Mouse (Mus musculus) limb, embryonic 12.5 days (tissue): ENCODE data around the gene Zbtb17. TPM values are rescaled to one million over a fixed set of nuclear protein-coding genes. Genes with fewer than 3 reads are reported as not detected.

Experiments
- ATAC-seq: fragments of 200-750 bp; cut with Nextera tagmentation; 2 replicates; pipeline ENCODE4 v1.8.0; 2017; ENCODE audit warnings: low read depth, moderate TSS enrichment; ENCODE audit not compliant: insufficient number of reproducible peaks, insufficient read depth, low FRiP score, low TSS enrichment
- H3K27ac ChIP-seq: fragments of 300-500 bp; sonication (generic); 2 replicates; pipeline ENCODE4 v1.5.1; 2016; ENCODE audit warnings: mild to moderate bottlenecking, moderate library complexity
- H3K27me3 ChIP-seq: fragments of 300-500 bp; sonication (generic); 2 replicates; pipeline ENCODE4 v1.6.1; 2016; ENCODE audit warnings: mild to moderate bottlenecking, moderate library complexity
- H3K36me3 ChIP-seq: fragments of 300-500 bp; sonication (generic); 2 replicates; pipeline ENCODE4 v1.6.1; 2016; ENCODE audit warnings: mild to moderate bottlenecking, moderate library complexity
- H3K4me1 ChIP-seq: fragments of 300-500 bp; sonication (generic); replicated peaks from 2 replicates; pipeline ENCODE4 v1.6.1; 2016
- H3K4me2 ChIP-seq: fragments of 300-500 bp; sonication (generic); 2 replicates; pipeline ENCODE4 v1.6.1; 2016; ENCODE audit warnings: mild to moderate bottlenecking, moderate library complexity
- H3K4me3 ChIP-seq: fragments of 300-500 bp; sonication (generic); replicated peaks from 2 replicates; pipeline ENCODE4 v1.5.1; 2016; ENCODE audit warnings: mild to moderate bottlenecking
- H3K9ac ChIP-seq: fragments of 300-500 bp; sonication (generic); replicated peaks from 2 replicates; pipeline ENCODE4 v1.6.1; 2016; ENCODE audit warnings: mild to moderate bottlenecking, moderate library complexity
- H3K9me3 ChIP-seq: fragments of 300-500 bp; sonication (generic); 2 replicates; pipeline ENCODE4 v1.6.1; 2016; ENCODE audit warnings: mild to moderate bottlenecking, moderate library complexity
- WGBS: fragments of 180-500 bp; shearing (Covaris S2); methylation state at CpG from one replicate; pipeline ENCODE4 v1.1.7; 2016; 5-methylcytosine and 5-hydroxymethylcytosine counted together
- polyA plus RNA-seq: library from polyadenylated mRNA; unstranded; fragments of >200 nt; fragmentation: Nextera tagmentation; extraction: Ambion mirVana; gene quantifications from 2 replicates; pipeline ENCODE4 v1.2.1, GENCODE M21; 2016

Zbtb17 gene
- polyA plus RNA-seq, 1 experiment from 2014 or later = 61.1 TPM

GRCm38 (mm10) chr4:141469343-141469742 lies 24.9 kb downstream of the Zbtb17 start:
- H3K36me3 ChIP-seq = peaks cover 100% of the 10 kb centered on the region
- no peak overlapping the region for H3K4me2 ChIP-seq
- ATAC-seq = no peak
- no peak overlapping the region for H3K9ac ChIP-seq
- no peaks in the 10 kb centered on the region for H3K27me3 ChIP-seq
- no peaks in the 10 kb centered on the region for H3K4me1 ChIP-seq
- no peak overlapping the region for H3K4me3 ChIP-seq
- WGBS = 92% methylated on average over 9 of the region's 9 CpGs
- no peak overlapping the region for H3K27ac ChIP-seq
- no peaks in the 10 kb centered on the region for H3K9me3 ChIP-seq

- H3K4me3 ChIP-seq = no peak overlapping the region
- no peak overlapping the region for H3K9ac ChIP-seq
- WGBS = 95% methylated on average over 16 of the region's 16 CpGs
- no peak for ATAC-seq
- no peaks in the 10 kb centered on the region for H3K4me1 ChIP-seq
- H3K27ac ChIP-seq = no peak overlapping the region
- H3K9me3 ChIP-seq = no peaks in the 10 kb centered on the region
- peaks cover 100% of the 10 kb centered on the region for H3K36me3 ChIP-seq
- no peaks in the 10 kb centered on the region for H3K27me3 ChIP-seq
- no peak overlapping the region for H3K4me2 ChIP-seq
These were observed 27.0 kb downstream of the Zbtb17 start for GRCm38 (mm10) chr4:141471491-141471890.

- no peak for ATAC-seq
- no peak overlapping the region for H3K4me2 ChIP-seq
- H3K4me3 ChIP-seq = no peak overlapping the region
- peaks cover 100% of the 10 kb centered on the region for H3K36me3 ChIP-seq
- no peaks in the 10 kb centered on the region for H3K27me3 ChIP-seq
- no peaks in the 10 kb centered on the region for H3K9me3 ChIP-seq
- no peaks in the 10 kb centered on the region for H3K4me1 ChIP-seq
- H3K9ac ChIP-seq = no peak overlapping the region
- 84% methylated on average over 32 of the region's 32 CpGs for WGBS
- no peak overlapping the region for H3K27ac ChIP-seq
These were observed 28.3 kb downstream of the Zbtb17 start for GRCm38 (mm10) chr4:141472641-141473321.

- WGBS = 93% methylated on average over 19 of the region's 19 CpGs
- H3K4me1 ChIP-seq = no peaks in the 10 kb centered on the region
- no peak for ATAC-seq
- peaks cover 100% of the 10 kb centered on the region for H3K36me3 ChIP-seq
- no peak overlapping the region for H3K9ac ChIP-seq
- H3K9me3 ChIP-seq = no peaks in the 10 kb centered on the region
- no peak overlapping the region for H3K4me2 ChIP-seq
- H3K27me3 ChIP-seq = no peaks in the 10 kb centered on the region
- no peak overlapping the region for H3K27ac ChIP-seq
- no peak overlapping the region for H3K4me3 ChIP-seq
These were observed 30.0 kb downstream of the Zbtb17 start for GRCm38 (mm10) chr4:141474431-141474830.

- H3K4me2 ChIP-seq = no peak overlapping the region
- H3K27me3 ChIP-seq = no peaks in the 10 kb centered on the region
- no peak for ATAC-seq
- H3K4me1 ChIP-seq = no peaks in the 10 kb centered on the region
- H3K9me3 ChIP-seq = no peaks in the 10 kb centered on the region
- no peak overlapping the region for H3K27ac ChIP-seq
- peaks cover 100% of the 10 kb centered on the region for H3K36me3 ChIP-seq
- no peak overlapping the region for H3K9ac ChIP-seq
- no peak overlapping the region for H3K4me3 ChIP-seq
- WGBS = 95% methylated on average over 16 of the region's 16 CpGs
These were observed 33.2 kb downstream of the Zbtb17 start for GRCm38 (mm10) chr4:141477681-141478102.

- ATAC-seq = no peak
- H3K4me3 ChIP-seq = no peak overlapping the region
- H3K4me1 ChIP-seq = no peaks in the 10 kb centered on the region
- H3K9ac ChIP-seq = no peak overlapping the region
- peaks cover 100% of the 10 kb centered on the region for H3K36me3 ChIP-seq
- no peaks in the 10 kb centered on the region for H3K9me3 ChIP-seq
- WGBS = 92% methylated on average over 23 of the region's 23 CpGs
- H3K27me3 ChIP-seq = no peaks in the 10 kb centered on the region
- H3K27ac ChIP-seq = no peak overlapping the region
- H3K4me2 ChIP-seq = no peak overlapping the region
These were observed 33.8 kb downstream of the Zbtb17 start for GRCm38 (mm10) chr4:141478225-141478624.

GRCm38 (mm10) chr4:141478794-141479193 lies 34.3 kb downstream of the Zbtb17 start:
- Histone ChIP-seq H3K9ac (no peak overlapping the region), H3K4me3 (no peak overlapping the region), H3K36me3 (peaks cover 99% of the 10 kb centered on the region), H3K4me1 (no peaks in the 10 kb centered on the region), H3K27me3 (no peaks in the 10 kb centered on the region), H3K4me2 (no peak overlapping the region), H3K9me3 (no peaks in the 10 kb centered on the region), H3K27ac (no peak overlapping the region)
- 96% methylated on average over 32 of the region's 32 CpGs for WGBS
- ATAC-seq = no peak

GRCm38 (mm10) chr4:141479411-141479810 lies 35.0 kb downstream of the Zbtb17 start:
- H3K9me3 ChIP-seq = no peaks in the 10 kb centered on the region
- no peak for ATAC-seq
- no peak overlapping the region for H3K9ac ChIP-seq
- H3K4me3 ChIP-seq = no peak overlapping the region
- H3K36me3 ChIP-seq = peaks cover 99% of the 10 kb centered on the region
- no peaks in the 10 kb centered on the region for H3K27me3 ChIP-seq
- no peak overlapping the region for H3K4me2 ChIP-seq
- no peaks in the 10 kb centered on the region for H3K4me1 ChIP-seq
- no peak overlapping the region for H3K27ac ChIP-seq
- WGBS = 93% methylated on average over 8 of the region's 8 CpGs

GRCm38 (mm10) chr4:141484071-141484470 lies 39.6 kb downstream of the Zbtb17 start:
- no peak for ATAC-seq
- Histone ChIP-seq H3K36me3 (peaks cover 99% of the 10 kb centered on the region), H3K27ac (no peak overlapping the region), H3K27me3 (no peaks in the 10 kb centered on the region), H3K4me1 (no peaks in the 10 kb centered on the region), H3K9me3 (peaks cover 4% of the 10 kb centered on the region; the same call in 1 of the 2 replicates), H3K9ac (no peak overlapping the region), H3K4me2 (no peak overlapping the region), H3K4me3 (no peak overlapping the region)
- 74% methylated on average over 11 of the region's 11 CpGs for WGBS

GRCm38 (mm10) chr4:141487581-141487980 lies 43.1 kb downstream of the Zbtb17 start:
- Histone ChIP-seq H3K4me1 (no peaks in the 10 kb centered on the region), H3K9ac (no peak overlapping the region), H3K27ac (no peak overlapping the region), H3K36me3 (peaks cover 99% of the 10 kb centered on the region), H3K9me3 (peaks cover 4% of the 10 kb centered on the region; the same call in 1 of the 2 replicates), H3K4me2 (no peak overlapping the region), H3K4me3 (no peak overlapping the region), H3K27me3 (no peaks in the 10 kb centered on the region)
- ATAC-seq = no peak
- 93% methylated on average over 11 of the region's 11 CpGs for WGBS

- Histone ChIP-seq H3K9me3 (peaks cover 4% of the 10 kb centered on the region; the same call in 1 of the 2 replicates), H3K27ac (no peak overlapping the region), H3K4me1 (no peaks in the 10 kb centered on the region), H3K4me2 (no peak overlapping the region), H3K4me3 (no peak overlapping the region), H3K27me3 (no peaks in the 10 kb centered on the region), H3K36me3 (peaks cover 99% of the 10 kb centered on the region), H3K9ac (no peak overlapping the region)
- no peak for ATAC-seq
- WGBS = 93% methylated on average over 4 of the region's 4 CpGs
These were observed 44.2 kb downstream of the Zbtb17 start for GRCm38 (mm10) chr4:141488670-141489069.

- ATAC-seq = no peak
- 81% methylated on average over 4 of the region's 4 CpGs for WGBS
- no peak overlapping the region for H3K9ac ChIP-seq
These were observed 56.2 kb downstream of the Zbtb17 start for GRCm38 (mm10) chr4:141500637-141501036.

More at GRCm38 (mm10) chr4:141500637-141501036, 56.2 kb downstream of the Zbtb17 start:
- no peak overlapping the region for H3K4me3 ChIP-seq
- no peaks in the 10 kb centered on the region for H3K9me3 ChIP-seq
- H3K27ac ChIP-seq = no peak overlapping the region
- no peak overlapping the region for H3K4me2 ChIP-seq
- H3K4me1 ChIP-seq = peaks cover 5% of the 10 kb centered on the region; the same call in 1 of the 2 replicates
- H3K36me3 ChIP-seq = peaks cover 21% of the 10 kb centered on the region
- H3K27me3 ChIP-seq = no peaks in the 10 kb centered on the region
